Mouse (Mus musculus) heart, postnatal 36 days (tissue): ENCODE data around the gene Mpst. TPM values are rescaled to one million over a fixed set of nuclear protein-coding genes. Genes with fewer than 3 reads are reported as not detected.

Source experiments
- DNase-seq, 2 experiments: peaks; one replicate each; pipeline ENCODE4 v3.0.0; 2021 to 2022
- intact Hi-C: fragments of 180-260 bp; cut with DNase I; formaldehyde crosslinking; loops from one replicate; pipeline ENCODE4 v1.15.1; 2025
- total RNA-seq, 2 experiments: library from RNA; stranded (reverse); gene quantifications; 2 replicates each; pipeline ENCODE4 v1.2.3; 2021

The Mpst gene
- total RNA-seq, 2 experiments from 2014 or later, result 40.9 to 42.3 TPM

- intact Hi-C loops, result loop anchor here (5.0 kb wide), 1 partner anchor 178 kb away; no protein-coding TSS in a partner anchor
- no peak for DNase-seq
Observed at GRCm38 (mm10) chr15:78434896-78435520, 28.8 kb downstream of the Mpst start.

DNA sequence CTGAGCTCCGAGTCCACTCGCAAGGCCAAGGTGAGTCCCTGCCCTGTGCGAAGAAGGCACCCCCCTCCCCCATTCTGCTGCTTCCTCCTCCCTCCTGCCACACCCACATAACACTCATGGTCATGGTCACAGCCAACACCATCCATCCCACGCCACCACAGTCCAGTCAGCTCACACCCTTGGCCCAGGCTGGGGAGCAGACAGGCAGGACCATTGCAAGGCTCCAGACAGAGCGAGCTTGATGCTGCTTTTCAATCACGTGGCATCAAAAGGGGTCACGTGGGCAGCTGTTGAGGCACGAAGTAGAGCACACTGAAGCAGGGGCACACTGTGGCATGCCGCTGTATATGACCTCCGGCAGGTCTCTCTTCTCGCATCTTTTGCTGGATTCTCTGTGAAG, 29.5 kb downstream of the Mpst start:
- intact Hi-C loops, result loop anchor here (5.0 kb wide), 1 partner anchor 178 kb away; no protein-coding TSS in a partner anchor
- no peak for DNase-seq

GRCm38 (mm10) chr15:78436380-78437192, 30.4 kb downstream of the Mpst start:
- intact Hi-C loops, result loop anchor here (5.0 kb wide), 1 partner anchor 179 kb away; no protein-coding TSS in a partner anchor
- DNase-seq, result peak; percentile 83

GRCm38 (mm10) chr15:78437237-78438017, 31.2 kb downstream of the Mpst start:
- intact Hi-C loops, result loop anchor here (5.0 kb wide), 1 partner anchor 180 kb away; no protein-coding TSS in a partner anchor
- peak; percentile 59 to 71 for DNase-seq

DNA sequence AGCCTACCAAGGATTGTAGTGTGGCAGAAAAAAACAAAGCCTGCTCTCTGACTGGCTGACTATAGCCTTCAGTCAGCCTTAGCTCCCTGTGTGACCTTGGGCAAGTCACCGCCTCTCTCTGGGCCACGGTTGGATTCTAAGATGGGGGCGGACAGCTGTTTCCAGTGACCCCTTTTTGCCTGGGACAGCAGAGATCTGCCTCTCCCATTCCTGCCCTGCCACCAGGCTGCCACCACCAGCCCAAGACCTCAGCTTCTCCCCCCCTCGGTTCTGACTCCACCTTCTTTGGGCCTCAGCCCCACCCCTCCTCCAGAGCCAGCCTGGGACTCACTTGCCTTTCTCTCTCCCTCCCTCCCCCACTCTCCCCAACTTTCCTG, 31.8 kb downstream of the Mpst start:
- DNase-seq, result no peak
- intact Hi-C loops, result loop anchor here (5.0 kb wide), 1 partner anchor 181 kb away; no protein-coding TSS in a partner anchor

DNA sequence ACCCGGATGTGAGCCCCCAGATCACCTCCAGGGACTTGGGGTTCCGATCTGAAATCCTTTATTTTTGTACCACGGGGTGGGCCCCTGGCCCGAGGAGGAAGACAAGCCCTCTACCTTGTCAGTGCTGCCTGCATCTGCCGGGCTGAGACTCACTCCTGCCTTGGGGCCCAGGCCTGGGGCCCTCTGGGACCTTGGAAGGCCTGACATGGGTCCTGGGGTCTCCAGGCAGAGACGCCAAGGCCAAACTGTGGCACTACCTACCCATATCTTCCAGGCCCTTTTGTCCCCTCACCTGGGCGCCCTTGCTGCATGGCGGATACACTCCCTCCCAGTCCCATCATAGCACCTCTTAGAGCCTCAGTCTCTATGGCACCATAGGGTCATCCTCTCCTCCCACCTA, 32.3 kb downstream of the Mpst start:
- no peak for DNase-seq
- intact Hi-C loops, result loop anchor here (5.0 kb wide), 1 partner anchor 181 kb away; no protein-coding TSS in a partner anchor

- DNase-seq, result no peak
- intact Hi-C loops, result loop anchor here (5.0 kb wide), 1 partner anchor 182 kb away; no protein-coding TSS in a partner anchor
Observed at GRCm38 (mm10) chr15:78438973-78439372, 32.8 kb downstream of the Mpst start.

GRCm38 (mm10) chr15:78442231-78442630, 36.0 kb downstream of the Mpst start:
- intact Hi-C loops, result no loop called here
- no peak for DNase-seq

DNA sequence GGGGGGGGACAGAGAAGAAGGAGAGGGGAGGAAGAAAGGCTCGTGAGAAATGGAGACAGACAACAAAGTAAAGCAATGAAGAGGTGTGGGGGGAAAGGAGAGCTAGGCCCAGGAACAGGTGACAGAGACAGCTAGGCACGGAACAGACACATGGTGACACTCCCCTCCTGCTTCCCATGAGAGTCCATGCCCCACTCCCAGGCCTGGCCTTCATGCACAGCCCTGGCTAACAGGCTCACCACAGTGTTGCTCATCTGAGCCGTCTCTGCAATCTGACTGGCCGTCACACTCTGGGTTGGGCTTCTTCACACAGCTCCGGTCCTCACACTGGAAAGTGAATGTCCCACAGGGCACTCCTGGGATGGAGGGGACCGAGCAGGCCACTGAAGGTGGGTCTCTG, 37.6 kb downstream of the Mpst start:
- intact Hi-C loops, result no loop called here
- DNase-seq, result no peak

GRCm38 (mm10) chr15:78447121-78447520, 40.9 kb downstream of the Mpst start:
- peak in 1 of 2 experiments; percentile 23 for DNase-seq
- intact Hi-C loops, result loop anchor here (5.0 kb wide), 1 partner anchor 65 kb away; no protein-coding TSS in a partner anchor

DNA sequence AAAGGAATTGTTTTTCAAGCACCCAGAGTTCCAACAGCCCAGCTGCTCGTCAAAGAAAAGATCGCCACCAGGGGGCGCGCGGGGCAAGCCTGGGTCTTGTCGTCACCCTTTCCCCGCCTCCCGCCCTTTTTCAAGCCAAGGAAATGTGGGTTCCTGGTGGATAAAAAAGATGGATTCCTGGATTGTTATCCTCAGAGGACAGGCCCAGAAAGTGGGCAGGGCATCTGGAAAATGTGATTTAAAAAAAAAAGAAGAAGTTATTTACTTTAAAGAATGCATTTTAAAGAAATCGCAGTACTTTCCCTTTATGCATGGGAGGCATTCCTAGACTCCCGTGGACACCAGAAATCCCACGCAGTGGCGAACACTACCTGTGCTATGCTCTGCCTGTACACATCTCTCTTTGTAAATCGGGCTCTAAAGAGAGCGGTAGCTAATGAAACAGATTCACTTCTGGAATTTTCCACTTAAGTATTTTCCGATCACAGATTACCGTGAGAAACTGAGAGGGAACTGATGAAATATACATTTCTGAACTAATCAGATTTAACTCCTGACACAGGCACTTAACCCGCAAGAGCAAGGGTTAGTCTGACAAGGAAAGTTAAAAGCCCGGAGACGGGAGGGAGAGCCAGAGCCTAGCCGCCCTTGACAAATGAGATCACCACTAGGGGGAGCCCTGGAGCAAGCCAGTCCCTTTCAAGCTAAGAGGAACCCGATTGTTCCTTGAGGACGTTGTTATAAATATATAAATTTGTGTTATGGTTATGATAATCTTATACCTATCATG, 41.7 kb downstream of the Mpst start:
- DNase-seq, result peak; percentile 95 to 99
- intact Hi-C loops, result loop anchor here (2.0 to 5.0 kb wide), 2 partner anchors 64 to 133 kb away; no protein-coding TSS in a partner anchor

GRCm38 (mm10) chr15:78449131-78449530, 42.9 kb downstream of the Mpst start:
- intact Hi-C loops, result loop anchor here (1.0 to 5.0 kb wide), 3 partner anchors 63 to 132 kb away; no protein-coding TSS in a partner anchor

GRCm38 (mm10) chr15:78449694-78450418, 43.6 kb downstream of the Mpst start:
- peak; percentile 45 to 55 for DNase-seq
- intact Hi-C loops, result loop anchor here (1.0 to 5.0 kb wide), 3 partner anchors 62 to 131 kb away; no protein-coding TSS in a partner anchor

More at GRCm38 (mm10) chr15:78449131-78449530, 42.9 kb downstream of the Mpst start:
- no peak for DNase-seq

DNA sequence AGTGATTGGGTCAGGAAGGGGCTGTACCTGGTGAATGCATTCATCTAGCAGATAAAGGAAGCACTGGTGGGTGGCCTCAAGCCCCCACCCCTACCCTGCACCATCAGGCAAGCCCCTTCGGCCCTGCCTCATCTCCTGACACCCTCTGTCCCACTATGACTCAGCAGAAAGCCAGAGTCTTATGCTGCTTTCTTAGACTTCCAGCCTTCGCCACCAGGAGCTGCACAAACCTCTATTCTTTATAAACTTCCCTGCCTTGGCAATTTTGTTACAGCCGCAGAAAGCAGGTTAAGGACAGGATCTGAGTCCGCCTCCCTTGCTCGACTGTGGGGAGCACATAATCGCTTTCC, 44.2 kb downstream of the Mpst start:
- no peak for DNase-seq
- intact Hi-C loops, result no loop called here

GRCm38 (mm10) chr15:78451201-78451600, 45.0 kb downstream of the Mpst start:
- no peak for DNase-seq
- intact Hi-C loops, result no loop called here

GRCm38 (mm10) chr15:78452929-78453328, 46.7 kb downstream of the Mpst start:
- intact Hi-C loops, result no loop called here

GRCm38 (mm10) chr15:78455168-78455567, 49.0 kb downstream of the Mpst start:
- intact Hi-C loops, result no loop called here
- no peak for DNase-seq

More at GRCm38 (mm10) chr15:78452929-78453328, 46.7 kb downstream of the Mpst start:
- no peak for DNase-seq

GRCm38 (mm10) chr15:78456051-78456450, 49.8 kb downstream of the Mpst start:
- DNase-seq, result no peak

DNA sequence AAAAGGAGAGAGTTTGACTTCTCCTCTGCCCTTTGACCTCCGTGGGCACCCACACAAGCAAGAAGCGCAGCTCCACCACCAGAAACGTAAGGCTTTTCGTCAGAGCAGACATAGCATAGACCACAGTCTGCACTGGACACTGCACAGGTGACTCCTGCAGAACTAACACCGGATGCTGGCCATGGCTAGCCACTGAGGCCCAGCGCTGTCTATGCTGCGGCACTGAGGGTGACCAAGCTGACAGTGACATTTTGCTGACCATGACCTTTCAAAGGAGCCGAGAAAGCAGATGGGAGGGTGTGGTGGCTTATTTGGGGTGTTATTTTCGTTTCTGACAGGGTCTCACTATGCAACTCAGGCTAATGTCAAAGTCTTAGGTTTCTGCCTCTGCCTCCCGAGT, 51.0 kb downstream of the Mpst start:
- no peak for DNase-seq
- intact Hi-C loops, result no loop called here

More at GRCm38 (mm10) chr15:78456051-78456450, 49.8 kb downstream of the Mpst start:
- intact Hi-C loops, result no loop called here
